Mouse (Mus musculus) MEL (cell line): ENCODE results near the gene Sorcs1. TPM values are rescaled to one million over a fixed set of nuclear protein-coding genes. Genes with fewer than 3 reads are reported as not detected.

Experiments
- DNase-seq: peaks from one replicate; pipeline ENCODE4 v3.0.0; 2011; ENCODE audit warnings: low read depth, low spot score
- H3K27ac ChIP-seq: 2 replicates; pipeline ENCODE4 v1.5.1; 2012; ENCODE audit warnings: low read depth, mild to moderate bottlenecking, control low read depth, low read length, moderate library complexity; ENCODE audit not compliant: control insufficient read depth
- H3K27me3 ChIP-seq, 2 experiments: fragments of 150-350 bp in 1 of 2; sonication (generic) in 1 of 2; 2 replicates each; pipeline ENCODE4 v1.6.1; 2012; ENCODE audit warnings: low read length in 2 of 2, mild to moderate bottlenecking in 2 of 2, improper control_type of control experiment in 1 of 2, moderate library complexity in 1 of 2; ENCODE audit not compliant: insufficient read depth in 2 of 2, control insufficient read depth in 1 of 2
- H3K36me3 ChIP-seq, 2 experiments: 2 replicates each; pipeline ENCODE4 v1.6.1; 2012 to 2014; ENCODE audit warnings: low read length in 2 of 2, improper control_type of control experiment in 1 of 2, inconsistent platforms in 1 of 2, mild to moderate bottlenecking in 1 of 2; ENCODE audit not compliant: insufficient read depth in 2 of 2, control insufficient read depth in 1 of 2
- H3K4me1 ChIP-seq, 2 experiments: fragments of 150-350 bp in 1 of 2; sonication (generic) in 1 of 2; 2 replicates each; pipeline ENCODE4 v1.6.1; 2012; ENCODE audit warnings: low read length in 2 of 2, improper control_type of control experiment in 1 of 2, mild to moderate bottlenecking in 1 of 2; ENCODE audit not compliant: insufficient read depth in 2 of 2, control insufficient read depth in 1 of 2
- H3K4me3 ChIP-seq, 2 experiments: fragments of 150-350 bp in 1 of 2; sonication (generic) in 1 of 2; 2 replicates each; pipeline ENCODE4 v1.5.1; 2012; ENCODE audit warnings: low read depth in 2 of 2, low read length in 2 of 2, mild to moderate bottlenecking in 2 of 2, moderate library complexity in 2 of 2, control low read depth in 1 of 2, improper control_type of control experiment in 1 of 2; ENCODE audit not compliant: control insufficient read depth in 1 of 2, insufficient read depth in 1 of 2
- H3K79me2 ChIP-seq: 2 replicates; pipeline ENCODE4 v1.6.1; 2012; ENCODE audit warnings: mild to moderate bottlenecking, low read length, moderate library complexity; ENCODE audit not compliant: control insufficient read depth, poor library complexity, insufficient read depth
- H3K9ac ChIP-seq: 2 replicates; pipeline ENCODE4 v1.6.1; 2012; ENCODE audit warnings: low read depth, mild to moderate bottlenecking, control low read depth, low read length, moderate library complexity; ENCODE audit not compliant: control insufficient read depth, poor library complexity, severe bottlenecking
- H3K9me3 ChIP-seq: fragments of 150-350 bp; sonication (generic); replicated peaks from 2 replicates; pipeline ENCODE4 v1.6.1; 2012; ENCODE audit warnings: mild to moderate bottlenecking, low read length, improper control_type of control experiment, moderate library complexity; ENCODE audit not compliant: insufficient read depth
- BHLHE40 ChIP-seq: IDR thresholded peaks from 2 replicates; pipeline ENCODE4 v1.6.1; 2012; ENCODE audit warnings: low read depth, mild to moderate bottlenecking, inconsistent platforms, low read length, improper control_type of control experiment, borderline replicate concordance
- CHD1 ChIP-seq: IDR thresholded peaks from 2 replicates; pipeline ENCODE4 v1.6.1; 2012; ENCODE audit warnings: low read depth, mild to moderate bottlenecking, inconsistent platforms, low read length, improper control_type of control experiment
- CTCF ChIP-seq, 3 experiments: IDR thresholded peaks in 2 of 3; conservative IDR thresholded peaks in 1 of 3; 2 replicates each; pipeline ENCODE4 v1.5.1; 2011 to 2012; ENCODE audit warnings: low read length in 3 of 3, low read depth in 2 of 3, mild to moderate bottlenecking in 2 of 3, improper control_type of control experiment in 1 of 3, inconsistent platforms in 1 of 3, mixed read lengths in 1 of 3, moderate library complexity in 1 of 3; ENCODE audit not compliant: control insufficient read depth in 1 of 3, insufficient read depth in 1 of 3, poor library complexity in 1 of 3, severe bottlenecking in 1 of 3
- E2F4 ChIP-seq: IDR thresholded peaks from 2 replicates; pipeline ENCODE4 v1.6.1; 2011; ENCODE audit warnings: low read depth, low read length, improper control_type of control experiment, borderline replicate concordance
- ELF1 ChIP-seq: IDR thresholded peaks from 2 replicates; pipeline ENCODE4 v1.6.1; 2014; ENCODE audit warnings: low read depth, mild to moderate bottlenecking, inconsistent platforms, low read length, improper control_type of control experiment, moderate library complexity
- ETS1 ChIP-seq: IDR thresholded peaks from 2 replicates; pipeline ENCODE4 v1.6.1; 2012; ENCODE audit warnings: low read depth, mild to moderate bottlenecking, inconsistent platforms, low read length, improper control_type of control experiment, moderate library complexity
- GABPA ChIP-seq: IDR thresholded peaks from 2 replicates; pipeline ENCODE4 v1.6.1; 2012; ENCODE audit warnings: low read depth, mild to moderate bottlenecking, inconsistent platforms, low read length, improper control_type of control experiment, moderate library complexity
- HCFC1 ChIP-seq: IDR thresholded peaks from 2 replicates; pipeline ENCODE4 v1.6.1; 2012; ENCODE audit warnings: low read depth, mild to moderate bottlenecking, inconsistent platforms, low read length, improper control_type of control experiment, moderate library complexity
- JUND ChIP-seq: IDR thresholded peaks from 2 replicates; pipeline ENCODE4 v1.6.1; 2011; ENCODE audit warnings: low read depth, mild to moderate bottlenecking, improper control_type of control experiment, low read length
- KAT2A ChIP-seq: conservative IDR thresholded peaks from 2 replicates; pipeline ENCODE4 v1.6.1; 2012; ENCODE audit warnings: low read depth, low read length, improper control_type of control experiment, inconsistent platforms
- MAFK ChIP-seq: IDR thresholded peaks from 2 replicates; pipeline ENCODE4 v1.6.1; 2011; ENCODE audit warnings: low read depth, mild to moderate bottlenecking, low read length, improper control_type of control experiment, borderline replicate concordance
- MEF2A ChIP-seq: IDR thresholded peaks from 2 replicates; pipeline ENCODE4 v1.6.1; 2014; ENCODE audit warnings: low read depth, mild to moderate bottlenecking, inconsistent platforms, low read length, improper control_type of control experiment; ENCODE audit not compliant: poor library complexity, insufficient replicate concordance, severe bottlenecking; ENCODE audit errors: extremely low read depth
- NRF1 ChIP-seq: IDR thresholded peaks from 2 replicates; pipeline ENCODE4 v1.6.1; 2014; ENCODE audit warnings: low read depth, mild to moderate bottlenecking, inconsistent platforms, low read length, improper control_type of control experiment, moderate library complexity; ENCODE audit not compliant: poor library complexity, insufficient read depth, severe bottlenecking
- RAD21 ChIP-seq: IDR thresholded peaks from 2 replicates; pipeline ENCODE4 v1.6.1; 2011; ENCODE audit warnings: mild to moderate bottlenecking, low read depth, low read length, improper control_type of control experiment
- SIN3A ChIP-seq: IDR thresholded peaks from 2 replicates; pipeline ENCODE4 v1.6.1; 2012; ENCODE audit warnings: low read length, improper control_type of control experiment, inconsistent platforms
- TBP ChIP-seq: IDR thresholded peaks from 2 replicates; pipeline ENCODE4 v1.8.0; 2011; ENCODE audit warnings: low read depth, low read length, improper control_type of control experiment
- TCF12 ChIP-seq: IDR thresholded peaks from 2 replicates; pipeline ENCODE4 v1.6.1; 2014; ENCODE audit warnings: low read depth, mild to moderate bottlenecking, inconsistent platforms, low read length, improper control_type of control experiment, moderate library complexity
- UBTF ChIP-seq: IDR thresholded peaks from 2 replicates; pipeline ENCODE4 v1.6.1; 2012; ENCODE audit warnings: low read depth, mild to moderate bottlenecking, inconsistent platforms, low read length, improper control_type of control experiment, moderate library complexity, borderline replicate concordance; ENCODE audit not compliant: insufficient read depth
- USF2 ChIP-seq, 2 experiments: IDR thresholded peaks; 2 replicates each; pipeline ENCODE4 v1.6.1; 2011 to 2012; ENCODE audit warnings: improper control_type of control experiment in 2 of 2, low read length in 2 of 2, borderline replicate concordance in 1 of 2, inconsistent platforms in 1 of 2, low read depth in 1 of 2, mild to moderate bottlenecking in 1 of 2; ENCODE audit not compliant: insufficient read depth in 1 of 2
- ZKSCAN1 ChIP-seq: IDR thresholded peaks from 2 replicates; pipeline ENCODE4 v1.6.1; 2012; ENCODE audit warnings: low read depth, mild to moderate bottlenecking, inconsistent platforms, low read length, improper control_type of control experiment, moderate library complexity
- ZNF384 ChIP-seq: IDR thresholded peaks from 2 replicates; pipeline ENCODE4 v1.6.1; 2012; ENCODE audit warnings: low read depth, mild to moderate bottlenecking, inconsistent platforms, low read length, improper control_type of control experiment
- polyA plus RNA-seq, 2 experiments: library from polyadenylated mRNA; stranded (reverse) in 1 of 2; unstranded in 1 of 2; fragments of >175 nt in 1 of 2; fragments of >200 nt in 1 of 2; gene quantifications; 2 replicates each; pipeline versions ENCODE4 v1.2.1 to v1.2.4; 2012; ENCODE audit warnings: low replicate concordance in 2 of 2, low read depth in 1 of 2; ENCODE audit not compliant: insufficient read length in 2 of 2, insufficient read depth in 1 of 2, missing spikeins in 1 of 2
- total RNA-seq: library from RNA; depleted of rRNA; stranded (reverse); fragments of 300-350 nt; gene quantifications from 2 replicates; pipeline ENCODE4 v1.2.3, GENCODE M21; 2012

The Sorcs1 gene
- total and polyA plus RNA-seq, 3 experiments: not detected

GRCm38 (mm10) chr19:50614013-50614412, 64.4 kb downstream of the Sorcs1 start:
- no peak overlapping the region for H3K4me3 ChIP-seq
- no peak overlapping the region for H3K27ac ChIP-seq
- no peak overlapping the region for H3K9ac ChIP-seq
- no peaks in the 10 kb centered on the region for H3K9me3 ChIP-seq
- DNase-seq: no peak
- no peaks in the 10 kb centered on the region for H3K79me2 ChIP-seq
- TF ChIP-seq GABPA: no peak
- TF ChIP-seq E2F4: no peak
- TF ChIP-seq NRF1: no peak
- TF ChIP-seq ETS1: no peak
- no peak for TF ChIP-seq ELF1
- TF ChIP-seq SIN3A: no peak
- TF ChIP-seq TBP: no peak
- no peak for TF ChIP-seq ZNF384
- TF ChIP-seq, all 39 proteins: peak for 0
- H3K36me3 ChIP-seq: no peaks in the 10 kb centered on the region
- no peaks in the 10 kb centered on the region for H3K27me3 ChIP-seq
- H3K4me1 ChIP-seq: no peaks in the 10 kb centered on the region

- TF ChIP-seq RAD21 (no peak), TCF12 (no peak), ZKSCAN1 (no peak), USF2 (IDR thresholded peaks at IDR 0.05; ENCODE audit: borderline replicate concordance in 1 of 2, insufficient read depth in 1 of 2, low read depth in 1 of 2, low read length in 2 of 2) (no peak), MEF2A (no peak), TBP (no peak), E2F4 (no peak), CHD1 (no peak), MAFK (no peak), ZNF384 (no peak), HCFC1 (no peak), ELF1 (no peak), UBTF (no peak), KAT2A (no peak), JUND (no peak), SIN3A (no peak), ETS1 (no peak), BHLHE40 (no peak), CTCF (IDR thresholded peaks at IDR 0.05 in 2 of 3, conservative IDR thresholded peaks at IDR 0.05 in 1 of 3; ENCODE audit: control insufficient read depth in 1 of 3, insufficient read depth in 1 of 3, low read depth in 2 of 3, low read length in 3 of 3, poor library complexity in 1 of 3, severe bottlenecking in 1 of 3) (no peak)
- no peaks in the 10 kb centered on the region for H3K9me3 ChIP-seq
- no peaks in the 10 kb centered on the region for H3K36me3 ChIP-seq
These were observed 66.8 kb downstream of the Sorcs1 start for GRCm38 (mm10) chr19:50611619-50612018.

More at GRCm38 (mm10) chr19:50611619-50612018, 66.8 kb downstream of the Sorcs1 start:
- no peak for DNase-seq
- no peaks in the 10 kb centered on the region for H3K27me3 ChIP-seq
- H3K27ac ChIP-seq: no peak overlapping the region
- H3K9ac ChIP-seq: no peak overlapping the region
- H3K4me1 ChIP-seq: no peaks in the 10 kb centered on the region
- no peak overlapping the region for H3K4me3 ChIP-seq
- H3K79me2 ChIP-seq: no peaks in the 10 kb centered on the region
